Mouse (Mus musculus) leukemia stem cell, adult 10-12 weeks (primary cell): ENCODE results near the gene Tbce. TPM values are rescaled to one million over a fixed set of nuclear protein-coding genes. Genes with fewer than 3 reads are reported as not detected.

ENCODE experiments used
- polyA plus RNA-seq: library from polyadenylated mRNA; stranded (reverse); fragments of >175 nt; gene quantifications from 2 replicates; pipeline ENCODE4 v1.2.3, GENCODE M21; 2012; ENCODE audit warnings: low replicate concordance

The Tbce gene
- 2.7 and 5.4 TPM in 2 replicates for polyA plus RNA-seq

GRCm38 (mm10) chr13:14039292-14039965 lies at the start of gene Tbce:
TSS of gene Tbce (minus strand) at chr13:14039638.

GRCm38 (mm10) chr13:14063013-14063941 lies 23.8 kb upstream of the Tbce start, which contains the start of the genes Arid4b and Ggps1:
TSS of gene Arid4b (plus strand) at chr13:14063232.
TSS of gene Ggps1 (minus strand) at chr13:14063488.

DNA sequence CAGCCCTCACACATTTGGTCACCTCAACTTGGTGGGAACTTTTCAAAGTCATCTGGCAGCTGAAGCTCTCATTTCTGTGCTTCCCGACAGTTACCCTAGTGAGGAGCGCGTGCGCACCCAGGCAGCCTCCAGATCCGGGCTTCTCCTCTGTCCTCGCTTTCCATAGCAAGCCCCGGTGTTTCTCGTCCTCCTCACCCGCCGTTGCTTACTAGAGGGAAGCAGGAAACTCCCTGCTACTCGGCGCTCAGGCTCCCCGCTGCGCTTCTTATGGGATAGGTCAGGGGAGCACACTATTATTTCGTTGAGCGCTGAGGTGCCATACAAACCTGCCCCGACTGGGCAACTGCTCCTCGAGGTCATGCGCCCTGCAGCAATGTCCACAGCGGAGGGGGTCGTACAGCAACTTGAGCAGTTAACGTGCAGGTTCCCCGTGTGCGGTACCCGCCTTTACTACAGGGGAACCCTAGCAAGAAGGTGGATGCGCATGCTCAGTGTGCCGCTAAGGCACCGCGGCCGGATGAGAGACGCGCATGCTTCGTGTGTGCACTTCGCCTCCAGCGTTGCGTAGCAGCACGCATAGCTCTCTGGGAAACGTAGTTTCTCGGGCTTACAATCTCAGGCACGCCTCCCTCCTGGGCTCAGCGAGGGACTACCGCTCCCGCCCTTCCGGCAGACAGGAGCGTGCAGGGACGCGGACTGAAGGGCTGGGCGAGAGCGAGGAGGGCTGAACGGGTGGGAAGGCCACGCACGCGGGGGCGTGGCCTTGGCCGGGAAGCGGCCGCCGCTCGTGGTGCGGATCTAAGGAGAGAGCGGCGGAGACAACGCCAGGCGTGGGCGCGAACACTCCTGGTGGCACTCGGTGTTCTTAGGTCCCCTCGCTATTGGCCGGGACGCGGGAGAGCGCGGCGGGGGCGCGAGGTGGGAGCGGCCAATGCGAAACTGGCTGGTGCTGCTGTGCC lies 85.3 kb downstream of the Tbce start, which contains the start of gene B3galnt2:
TSS of gene B3galnt2 (plus strand) at position 596 of the 959 bp plus-strand sequence.

Other genes starting within 250 kb of the Tbce start
- gene B3galnt2, start 85.2 kb downstream of the Tbce start, polyA plus RNA-seq = 152 and 187 TPM in 2 replicates
- 6.5 and 8.8 TPM in 2 replicates for gene Arid4b, start 23.6 kb upstream of the Tbce start, polyA plus RNA-seq
- gene Ggps1, start 23.9 kb upstream of the Tbce start, polyA plus RNA-seq = 1.5 and 4.0 TPM in 2 replicates